Mouse (Mus musculus) kidney, postnatal 25 days (tissue): ENCODE data around the gene Itgb8.
A peak's percentile ranks its signal among the peaks of the same experiment; 100 is the strongest.

ENCODE experiments used
- DNase-seq, 2 experiments: peaks; one replicate each; pipeline ENCODE4 v3.0.0; 2021; ENCODE audit warnings: mixed read lengths in 2 of 2

Itgb8 gene

GRCm38 (mm10) chr12:119238696-119239415, at the start of gene Itgb8:
Itgb8 (minus strand) TSS chr12:119238802.
- DNase-seq: peak; percentile 82 to 89

GRCm38 (mm10) chr12:119276282-119276681, 37.7 kb upstream of the Itgb8 start:
- no peak for DNase-seq

GRCm38 (mm10) chr12:119273605-119274004, 35.0 kb upstream of the Itgb8 start:
- DNase-seq: no peak

GRCm38 (mm10) chr12:119271964-119272363, 33.4 kb upstream of the Itgb8 start:
- DNase-seq: no peak

GRCm38 (mm10) chr12:119270036-119270435, 31.4 kb upstream of the Itgb8 start:
- DNase-seq: no peak

- no peak for DNase-seq
These were observed 30.1 kb upstream of the Itgb8 start for GRCm38 (mm10) chr12:119268723-119269122.

- no peak for DNase-seq
These were observed 25.9 kb upstream of the Itgb8 start for GRCm38 (mm10) chr12:119264506-119264905.

GRCm38 (mm10) chr12:119248581-119248980, 10.0 kb upstream of the Itgb8 start:
- DNase-seq: no peak

- DNase-seq: no peak
These were observed 2.5 kb upstream of the Itgb8 start for GRCm38 (mm10) chr12:119241071-119241470.

- peak; percentile 63 to 86 for DNase-seq
These were observed 494 bp downstream of the Itgb8 start for GRCm38 (mm10) chr12:119237921-119238695.

- no peak for DNase-seq
These were observed 1.2 kb downstream of the Itgb8 start for GRCm38 (mm10) chr12:119237241-119237920.

GRCm38 (mm10) chr12:119231831-119232230, 6.8 kb downstream of the Itgb8 start:
- DNase-seq: peak in 1 of 2 experiments; percentile 24

- DNase-seq: peak; percentile 53 to 67
These were observed 8.2 kb downstream of the Itgb8 start for GRCm38 (mm10) chr12:119230444-119230843.

GRCm38 (mm10) chr12:119229601-119230000, 9.0 kb downstream of the Itgb8 start:
- no peak for DNase-seq

GRCm38 (mm10) chr12:119227898-119228297, 10.7 kb downstream of the Itgb8 start:
- no peak for DNase-seq

- DNase-seq: no peak
These were observed 13.9 kb downstream of the Itgb8 start for GRCm38 (mm10) chr12:119224699-119225098.

- DNase-seq: peak; percentile 27 to 43
These were observed 19.2 kb downstream of the Itgb8 start for GRCm38 (mm10) chr12:119219409-119219808.

- DNase-seq: peak in 1 of 2 experiments; percentile 16
These were observed 20.8 kb downstream of the Itgb8 start for GRCm38 (mm10) chr12:119217700-119218265.

GRCm38 (mm10) chr12:119215225-119215624, 23.4 kb downstream of the Itgb8 start:
- no peak for DNase-seq

- no peak for DNase-seq
These were observed 27.1 kb downstream of the Itgb8 start for GRCm38 (mm10) chr12:119211533-119211932.

GRCm38 (mm10) chr12:119210590-119210989, 28.0 kb downstream of the Itgb8 start:
- DNase-seq: no peak

- DNase-seq: no peak
These were observed 28.6 kb downstream of the Itgb8 start for GRCm38 (mm10) chr12:119210073-119210425.
